Mouse (Mus musculus): ENCODE measurements around the gene Ppp1r8.

DNA sequence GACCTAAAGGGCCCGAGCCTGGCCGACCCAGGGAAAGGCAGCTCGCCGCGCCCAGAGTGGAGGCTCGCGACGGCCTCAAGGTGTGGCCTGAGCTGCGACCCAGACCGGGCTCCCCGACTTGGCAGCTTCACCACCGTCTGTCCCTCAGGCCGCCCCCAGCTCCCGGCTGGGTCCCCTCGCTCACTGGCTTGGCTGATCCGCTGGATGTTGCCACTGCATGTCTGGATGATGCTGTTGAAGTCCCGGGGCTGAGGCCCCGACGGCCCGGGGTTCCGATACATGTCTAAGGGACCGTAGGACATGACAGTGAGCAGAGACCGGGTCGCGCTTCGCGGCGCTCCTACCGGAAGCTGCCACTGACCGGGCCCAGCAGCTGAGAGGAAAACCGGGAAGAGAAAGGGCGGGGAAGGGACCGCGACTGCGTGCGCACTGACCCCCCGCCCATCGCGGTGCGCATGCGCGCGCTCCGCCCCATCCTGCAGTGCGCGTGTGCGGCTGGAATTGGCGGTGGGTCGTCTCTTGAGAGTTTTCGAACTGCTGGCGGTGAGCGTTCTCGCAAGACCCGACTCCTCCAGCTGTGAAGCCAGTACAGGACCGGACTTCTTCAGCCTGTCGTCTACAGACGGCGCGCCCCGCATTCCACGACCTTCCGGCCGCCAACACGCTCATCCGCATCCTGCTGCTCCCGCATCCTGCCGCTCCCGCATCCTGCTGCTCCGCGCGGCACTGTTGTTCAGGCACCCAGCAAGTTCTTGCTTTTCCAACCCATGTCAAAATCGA is 41.3 kb upstream of the Ppp1r8 start, which contains the start of gene Stx12:
- TF ChIP-seq MAFK (IDR thresholded peaks at IDR 0.05; ENCODE audit: insufficient read depth, low read depth, low read length) (no peak), HCFC1 (IDR thresholded peaks at IDR 0.05; ENCODE audit: borderline replicate concordance, insufficient read depth, low read length) (no peak), ZC3H11A (IDR thresholded peaks at IDR 0.05; ENCODE audit: borderline replicate concordance, low read depth, low read length) (no peak)
